Mouse (Mus musculus): ENCODE data around the gene Peli1. TPM values are rescaled to one million over a fixed set of nuclear protein-coding genes. Genes with fewer than 3 reads are reported as not detected.

The Peli1 gene
- polyA plus RNA-seq, 1 experiment, result 3.5 TPM

DNA sequence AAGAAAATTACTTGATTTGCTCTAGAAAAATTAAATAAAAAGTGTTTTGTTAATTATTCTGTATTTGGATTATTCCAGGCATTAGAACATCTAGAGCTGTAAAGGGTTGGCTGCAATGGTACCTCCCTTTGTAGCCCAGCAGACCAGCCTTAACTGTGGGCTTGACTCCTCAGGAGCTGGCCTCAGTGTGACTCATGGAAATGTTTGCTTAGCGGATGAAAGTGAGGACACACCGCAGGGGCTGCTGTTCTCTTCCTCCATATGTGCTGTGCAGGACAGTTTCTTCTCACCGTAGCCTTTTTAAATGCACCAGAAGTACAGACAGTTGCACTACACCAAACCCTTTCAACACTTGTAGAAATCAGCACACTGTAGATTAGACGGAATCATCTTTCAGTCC is 58.4 kb downstream of the Peli1 start:
- Histone ChIP-seq H3K4me3 (ENCODE audit: insufficient read depth, poor library complexity, severe bottlenecking) (no peak overlapping the region), H3ac (ENCODE audit: control insufficient read depth, insufficient read length, low read depth) (no peak overlapping the region), H3K79me3 (ENCODE audit: low read depth) (no peaks in the 10 kb centered on the region), H3K79me2 (ENCODE audit: control insufficient read depth, insufficient read depth) (no peaks in the 10 kb centered on the region), H3K27me3 (ENCODE audit: control insufficient read depth, insufficient read depth, insufficient read length) (no peaks in the 10 kb centered on the region), H3K36me3 (ENCODE audit: control insufficient read depth, insufficient read depth) (peaks cover 45% of the 10 kb centered on the region)
- TF ChIP-seq MYOD1 (IDR thresholded peaks at IDR 0.05; ENCODE audit: control insufficient read depth, insufficient read length, low read depth) (no peak), CEBPB (IDR thresholded peaks at IDR 0.05; ENCODE audit: low read depth) (no peak), USF1 (IDR thresholded peaks at IDR 0.05; ENCODE audit: low read depth) (no peak), MYOG (IDR thresholded peaks at IDR 0.05; ENCODE audit: control insufficient read depth, extremely low read depth, insufficient read length) (no peak), FOSL1 (IDR thresholded peaks at IDR 0.05; ENCODE audit: insufficient read depth, low read length, poor library complexity, severe bottlenecking) (no peak), CTCF (IDR thresholded peaks at IDR 0.05; ENCODE audit: control insufficient read depth, insufficient read depth, insufficient read length) (no peak), MAX (IDR thresholded peaks at IDR 0.05) (no peak)

- Histone ChIP-seq H3K4me3 (ENCODE audit: insufficient read depth, poor library complexity, severe bottlenecking) (no peak overlapping the region), H3K79me2 (ENCODE audit: control insufficient read depth, insufficient read depth) (no peaks in the 10 kb centered on the region), H3K36me3 (ENCODE audit: control insufficient read depth, insufficient read depth) (peaks cover 45% of the 10 kb centered on the region), H3ac (ENCODE audit: control insufficient read depth, insufficient read length, low read depth) (no peak overlapping the region), H3K79me3 (ENCODE audit: low read depth) (no peaks in the 10 kb centered on the region), H3K27me3 (ENCODE audit: control insufficient read depth, insufficient read depth, insufficient read length) (no peaks in the 10 kb centered on the region)
- no peak for TF ChIP-seq CTCF (IDR thresholded peaks at IDR 0.05; ENCODE audit: control insufficient read depth, insufficient read depth, insufficient read length)
- no peak for TF ChIP-seq MAX (IDR thresholded peaks at IDR 0.05)
- TF ChIP-seq FOSL1 (IDR thresholded peaks at IDR 0.05; ENCODE audit: insufficient read depth, low read length, poor library complexity, severe bottlenecking), result no peak
- no peak for TF ChIP-seq MYOG (IDR thresholded peaks at IDR 0.05; ENCODE audit: control insufficient read depth, extremely low read depth, insufficient read length)
- TF ChIP-seq MYOD1 (IDR thresholded peaks at IDR 0.05; ENCODE audit: control insufficient read depth, insufficient read length, low read depth), result no peak
- no peak for TF ChIP-seq USF1 (IDR thresholded peaks at IDR 0.05; ENCODE audit: low read depth)
- TF ChIP-seq CEBPB (IDR thresholded peaks at IDR 0.05; ENCODE audit: low read depth), result no peak
Observed at GRCm38 (mm10) chr11:21150316-21150715, 59.2 kb downstream of the Peli1 start.

GRCm38 (mm10) chr11:21151672-21152071 is 60.6 kb downstream of the Peli1 start:
- Histone ChIP-seq H3K79me3 (ENCODE audit: low read depth) (no peaks in the 10 kb centered on the region), H3K36me3 (ENCODE audit: control insufficient read depth, insufficient read depth) (peaks cover 35% of the 10 kb centered on the region), H3ac (ENCODE audit: control insufficient read depth, insufficient read length, low read depth) (no peak overlapping the region), H3K79me2 (ENCODE audit: control insufficient read depth, insufficient read depth) (no peaks in the 10 kb centered on the region), H3K4me3 (ENCODE audit: insufficient read depth, poor library complexity, severe bottlenecking) (no peak overlapping the region), H3K27me3 (ENCODE audit: control insufficient read depth, insufficient read depth, insufficient read length) (no peaks in the 10 kb centered on the region)
- TF ChIP-seq MYOD1 (IDR thresholded peaks at IDR 0.05; ENCODE audit: control insufficient read depth, insufficient read length, low read depth) (no peak), CTCF (IDR thresholded peaks at IDR 0.05; ENCODE audit: control insufficient read depth, insufficient read depth, insufficient read length) (no peak), CEBPB (IDR thresholded peaks at IDR 0.05; ENCODE audit: low read depth) (no peak), FOSL1 (IDR thresholded peaks at IDR 0.05; ENCODE audit: insufficient read depth, low read length, poor library complexity, severe bottlenecking) (no peak), USF1 (IDR thresholded peaks at IDR 0.05; ENCODE audit: low read depth) (no peak), MAX (IDR thresholded peaks at IDR 0.05) (no peak), MYOG (IDR thresholded peaks at IDR 0.05; ENCODE audit: control insufficient read depth, extremely low read depth, insufficient read length) (no peak)

DNA sequence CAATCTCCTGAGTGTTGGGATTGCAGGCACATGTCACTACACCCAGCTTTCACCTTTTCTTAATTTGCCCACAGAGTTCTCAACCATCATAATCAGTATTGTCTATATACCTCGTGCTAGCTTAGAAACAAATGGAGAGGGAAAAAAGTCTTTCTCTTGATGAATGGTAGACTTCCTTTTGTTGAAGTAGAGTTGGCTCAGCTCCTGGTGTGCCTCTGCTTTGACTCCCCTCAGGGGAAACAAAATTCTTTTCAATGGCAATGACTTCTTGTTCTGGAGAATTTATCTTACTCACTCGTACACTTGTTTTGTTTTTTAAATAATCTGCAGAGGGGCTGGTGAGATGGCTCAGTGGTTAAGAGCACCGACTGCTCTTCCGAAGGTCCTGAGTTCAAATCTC is 62.0 kb downstream of the Peli1 start:
- no peak for TF ChIP-seq MYOD1 (IDR thresholded peaks at IDR 0.05; ENCODE audit: control insufficient read depth, insufficient read length, low read depth)
- no peak for TF ChIP-seq CEBPB (IDR thresholded peaks at IDR 0.05; ENCODE audit: low read depth)
- TF ChIP-seq USF1 (IDR thresholded peaks at IDR 0.05; ENCODE audit: low read depth), result no peak
- no peak for TF ChIP-seq MYOG (IDR thresholded peaks at IDR 0.05; ENCODE audit: control insufficient read depth, extremely low read depth, insufficient read length)
- no peak for TF ChIP-seq CTCF (IDR thresholded peaks at IDR 0.05; ENCODE audit: control insufficient read depth, insufficient read depth, insufficient read length)
- no peak for TF ChIP-seq MAX (IDR thresholded peaks at IDR 0.05)
- TF ChIP-seq FOSL1 (IDR thresholded peaks at IDR 0.05; ENCODE audit: insufficient read depth, low read length, poor library complexity, severe bottlenecking), result no peak
- no peak overlapping the region for H3K4me3 ChIP-seq (ENCODE audit: insufficient read depth, poor library complexity, severe bottlenecking)
- H3K79me3 ChIP-seq (ENCODE audit: low read depth), result no peaks in the 10 kb centered on the region
- H3K79me2 ChIP-seq (ENCODE audit: control insufficient read depth, insufficient read depth), result no peaks in the 10 kb centered on the region
- no peaks in the 10 kb centered on the region for H3K27me3 ChIP-seq (ENCODE audit: control insufficient read depth, insufficient read depth, insufficient read length)
- no peak overlapping the region for H3ac ChIP-seq (ENCODE audit: control insufficient read depth, insufficient read length, low read depth)
- H3K36me3 ChIP-seq (ENCODE audit: control insufficient read depth, insufficient read depth), result peaks cover 22% of the 10 kb centered on the region

- Histone ChIP-seq H3K36me3 (ENCODE audit: control insufficient read depth, insufficient read depth) (peaks cover 4% of the 10 kb centered on the region), H3K79me3 (ENCODE audit: low read depth) (no peaks in the 10 kb centered on the region), H3K27me3 (ENCODE audit: control insufficient read depth, insufficient read depth, insufficient read length) (no peaks in the 10 kb centered on the region), H3ac (ENCODE audit: control insufficient read depth, insufficient read length, low read depth) (no peak overlapping the region), H3K4me3 (ENCODE audit: insufficient read depth, poor library complexity, severe bottlenecking) (no peak overlapping the region), H3K79me2 (ENCODE audit: control insufficient read depth, insufficient read depth) (no peaks in the 10 kb centered on the region)
- TF ChIP-seq CEBPB (IDR thresholded peaks at IDR 0.05; ENCODE audit: low read depth) (no peak), MYOD1 (IDR thresholded peaks at IDR 0.05; ENCODE audit: control insufficient read depth, insufficient read length, low read depth) (no peak), FOSL1 (IDR thresholded peaks at IDR 0.05; ENCODE audit: insufficient read depth, low read length, poor library complexity, severe bottlenecking) (no peak), USF1 (IDR thresholded peaks at IDR 0.05; ENCODE audit: low read depth) (no peak), MYOG (IDR thresholded peaks at IDR 0.05; ENCODE audit: control insufficient read depth, extremely low read depth, insufficient read length) (no peak), CTCF (IDR thresholded peaks at IDR 0.05; ENCODE audit: control insufficient read depth, insufficient read depth, insufficient read length) (no peak), MAX (IDR thresholded peaks at IDR 0.05) (no peak)
Observed at GRCm38 (mm10) chr11:21157595-21157994, 66.5 kb downstream of the Peli1 start.

DNA sequence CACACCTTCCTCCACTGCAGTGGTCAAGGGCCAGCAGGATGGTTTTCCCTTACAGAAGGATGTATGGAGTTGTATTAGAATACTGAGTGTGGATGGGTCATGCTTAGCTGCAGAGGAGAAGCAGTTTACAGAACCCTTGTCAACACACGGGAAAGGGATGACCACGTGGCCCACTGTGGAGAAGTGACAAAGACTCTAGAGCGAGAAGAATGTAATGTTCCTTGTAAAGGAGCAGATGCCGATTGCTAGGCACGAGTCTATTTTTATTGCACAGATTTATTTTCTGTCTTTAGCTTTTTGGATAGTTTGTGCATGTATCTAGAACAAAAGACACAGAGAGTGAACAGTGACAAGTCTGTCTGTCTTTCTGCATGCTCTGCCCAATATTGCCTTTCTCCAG is 71.0 kb downstream of the Peli1 start:
- H3K79me3 ChIP-seq (ENCODE audit: low read depth), result no peaks in the 10 kb centered on the region
- H3K79me2 ChIP-seq (ENCODE audit: control insufficient read depth, insufficient read depth), result no peaks in the 10 kb centered on the region
- no peak overlapping the region for H3ac ChIP-seq (ENCODE audit: control insufficient read depth, insufficient read length, low read depth)
- no peak for TF ChIP-seq USF1 (IDR thresholded peaks at IDR 0.05; ENCODE audit: low read depth)
- no peak for TF ChIP-seq MYOD1 (IDR thresholded peaks at IDR 0.05; ENCODE audit: control insufficient read depth, insufficient read length, low read depth)
- no peak for TF ChIP-seq MYOG (IDR thresholded peaks at IDR 0.05; ENCODE audit: control insufficient read depth, extremely low read depth, insufficient read length)
- no peak for TF ChIP-seq FOSL1 (IDR thresholded peaks at IDR 0.05; ENCODE audit: insufficient read depth, low read length, poor library complexity, severe bottlenecking)
- no peak for TF ChIP-seq CTCF (IDR thresholded peaks at IDR 0.05; ENCODE audit: control insufficient read depth, insufficient read depth, insufficient read length)
- no peak for TF ChIP-seq MAX (IDR thresholded peaks at IDR 0.05)
- TF ChIP-seq CEBPB (IDR thresholded peaks at IDR 0.05; ENCODE audit: low read depth), result no peak
- H3K27me3 ChIP-seq (ENCODE audit: control insufficient read depth, insufficient read depth, insufficient read length), result no peaks in the 10 kb centered on the region
- H3K36me3 ChIP-seq (ENCODE audit: control insufficient read depth, insufficient read depth), result no peaks in the 10 kb centered on the region
- no peak overlapping the region for H3K4me3 ChIP-seq (ENCODE audit: insufficient read depth, poor library complexity, severe bottlenecking)

All from C2C12 (cell line).